8 mouse cellular contexts compared by ENCODE assay signal in genomic region chr17:31295892-31296781, GRCm38 (mm10). TPM values are rescaled to one million over a fixed set of nuclear protein-coding genes. Genes with fewer than 3 reads are reported as not detected.
DNase-seq lines count a peak whose midpoint lies in the region; ATAC-seq and TF ChIP-seq lines count a peak whose summit lies in the region.

No protein-coding gene starts in this region.

- under 1% methylated on average over 68 of the region's 68 CpGs for WGBS in forebrain, embryonic 11.5 days
- WGBS in heart, postnatal 0 days = under 1% methylated on average over 68 of the region's 68 CpGs
- under 1% methylated on average over 60 of the region's 68 CpGs for WGBS in liver, postnatal 0 days (ENCODE audit: insufficient replicate concordance)
- under 1% methylated on average over 68 of the region's 68 CpGs for WGBS in neural tube, embryonic 12.5 days
- WGBS in stomach, postnatal 0 days = under 1% methylated on average over 67 of the region's 68 CpGs

- H3K27ac ChIP-seq in forebrain, embryonic 11.5 days (ENCODE audit: low read depth, low read length) = 0 out of 2 replicates have a peak overlapping the region, but pooled peaks have one; percentile 18
- H3K27ac ChIP-seq in heart, postnatal 0 days (ENCODE audit: low read depth) = peak overlapping the region; percentile 67
- peak overlapping the region; percentile 53 for H3K27ac ChIP-seq in liver, postnatal 0 days (ENCODE audit: low read depth)
- peak overlapping the region; percentile 70 for H3K27ac ChIP-seq in neural tube, embryonic 12.5 days
- H3K27ac ChIP-seq in stomach, postnatal 0 days (replicated peaks) = peak overlapping the region; percentile 90

- TF ChIP-seq CTCF in heart, postnatal 0 days (IDR thresholded peaks at IDR 0.05; ENCODE audit: low read depth) = no peak
- no peak; the same call in 1 of the 2 replicates for TF ChIP-seq CTCF in liver, postnatal 0 days (IDR thresholded peaks at IDR 0.05; ENCODE audit: low read depth)
- no peak for TF ChIP-seq CTCF in stomach, postnatal 0 days (IDR thresholded peaks at IDR 0.05; ENCODE audit: low read depth)

- H3K27me3 ChIP-seq in forebrain, embryonic 11.5 days (ENCODE audit: control insufficient read depth, insufficient read depth, low read length) = peaks cover 9% of the 10 kb centered on the region
- no peaks in the 10 kb centered on the region for H3K27me3 ChIP-seq in heart, postnatal 0 days (ENCODE audit: control insufficient read depth, insufficient read depth, low read length)
- H3K27me3 ChIP-seq in liver, postnatal 0 days (ENCODE audit: insufficient read depth, low read length) = no peaks in the 10 kb centered on the region
- peaks cover 6% of the 10 kb centered on the region; the same call in 1 of the 2 replicates for H3K27me3 ChIP-seq in neural tube, embryonic 12.5 days (replicated peaks)
- no peaks in the 10 kb centered on the region for H3K27me3 ChIP-seq in stomach, postnatal 0 days (ENCODE audit: control insufficient read depth, insufficient read depth, low read length)

- H3K9me3 ChIP-seq in forebrain, embryonic 11.5 days (ENCODE audit: control insufficient read depth, low read length) = no peaks in the 10 kb centered on the region
- H3K9me3 ChIP-seq in heart, postnatal 0 days (replicated peaks; ENCODE audit: control insufficient read depth, low read length) = no peaks in the 10 kb centered on the region
- no peaks in the 10 kb centered on the region for H3K9me3 ChIP-seq in liver, postnatal 0 days (ENCODE audit: low read length)
- H3K9me3 ChIP-seq in neural tube, embryonic 12.5 days = no peaks in the 10 kb centered on the region
- H3K9me3 ChIP-seq in stomach, postnatal 0 days (ENCODE audit: control insufficient read depth, low read length) = no peaks in the 10 kb centered on the region

- peaks cover 7% of the 10 kb centered on the region; the same call in 1 of the 2 replicates for H3K4me1 ChIP-seq in forebrain, embryonic 11.5 days (replicated peaks; ENCODE audit: control insufficient read depth, insufficient read depth, low read length)
- H3K4me1 ChIP-seq in heart, postnatal 0 days (ENCODE audit: control insufficient read depth, insufficient read depth) = peaks cover 30% of the 10 kb centered on the region
- peaks cover 26% of the 10 kb centered on the region for H3K4me1 ChIP-seq in liver, postnatal 0 days (ENCODE audit: insufficient read depth)
- peaks cover 20% of the 10 kb centered on the region for H3K4me1 ChIP-seq in neural tube, embryonic 12.5 days
- H3K4me1 ChIP-seq in stomach, postnatal 0 days (replicated peaks; ENCODE audit: control insufficient read depth, insufficient read depth) = no peaks in the 10 kb centered on the region; the same call in 1 of the 2 replicates

- peak overlapping the region; percentile 71 for H3K9ac ChIP-seq in forebrain, embryonic 11.5 days (ENCODE audit: low read length)
- H3K9ac ChIP-seq in heart, postnatal 0 days (replicated peaks; ENCODE audit: low read depth, low read length) = peak overlapping the region; percentile 63
- H3K9ac ChIP-seq in liver, postnatal 0 days (replicated peaks) = peak overlapping the region; percentile 77
- peak overlapping the region; percentile 75 for H3K9ac ChIP-seq in neural tube, embryonic 12.5 days
- peak overlapping the region; percentile 75 for H3K9ac ChIP-seq in stomach, postnatal 0 days (ENCODE audit: low read length)

- peak; percentile 64 for ATAC-seq in CD4-positive, CD25-positive, alpha-beta regulatory T cell, adult 4 months
- peak; percentile 79 for ATAC-seq in forebrain, embryonic 11.5 days (replicated peaks; ENCODE audit: low FRiP score)
- ATAC-seq in heart, postnatal 0 days (ENCODE audit: insufficient read depth, low read depth) = peak; percentile 78
- peak; percentile 74 for ATAC-seq in liver, postnatal 0 days
- ATAC-seq in neural tube, embryonic 12.5 days (ENCODE audit: low FRiP score, low read depth) = peak; percentile 88
- ATAC-seq in stomach, postnatal 0 days (ENCODE audit: low FRiP score, low TSS enrichment) = peak; percentile 83

- peak overlapping the region; percentile 48 for H3K4me3 ChIP-seq in forebrain, embryonic 11.5 days (ENCODE audit: low read depth, low read length)
- H3K4me3 ChIP-seq in heart, postnatal 0 days (ENCODE audit: low read depth, low read length) = peak overlapping the region; percentile 63
- H3K4me3 ChIP-seq in liver, postnatal 0 days (ENCODE audit: low read depth, low read length) = peak overlapping the region; percentile 56
- H3K4me3 ChIP-seq in neural tube, embryonic 12.5 days = peak overlapping the region; percentile 57
- peak overlapping the region; percentile 62 for H3K4me3 ChIP-seq in stomach, postnatal 0 days (ENCODE audit: low read depth, low read length)

- TF ChIP-seq EP300 in heart, postnatal 0 days (IDR thresholded peaks at IDR 0.05; ENCODE audit: low read depth) = no peak
- no peak for TF ChIP-seq EP300 in liver, postnatal 0 days (IDR thresholded peaks at IDR 0.05; ENCODE audit: low read depth)
- no peak for TF ChIP-seq EP300 in stomach, postnatal 0 days (optimal IDR thresholded peaks at IDR 0.05)

- DNase-seq in c-Kit-positive CD71-positive TER-119-negative erythroid progenitor cells, embryonic 14.5 days (ENCODE audit: low read depth) = peak; percentile 63
- DNase-seq in forebrain, embryonic 11.5 days (ENCODE audit: low spot score) = peak; percentile 85
- peak; percentile 80 for DNase-seq in heart, postnatal 0 days (ENCODE audit: low spot score)
- peak; percentile 84 to 90 for DNase-seq in kidney, postnatal 25 days
- peak; percentile 82 for DNase-seq in liver, postnatal 0 days
- peak; percentile 92 for DNase-seq in stomach, postnatal 0 days (ENCODE audit: low spot score)

- no peaks in the 10 kb centered on the region for H3K36me3 ChIP-seq in forebrain, embryonic 11.5 days (ENCODE audit: control insufficient read depth, insufficient read depth, low read length)
- no peaks in the 10 kb centered on the region for H3K36me3 ChIP-seq in heart, postnatal 0 days (replicated peaks; ENCODE audit: control insufficient read depth, insufficient read depth, low read length)
- no peaks in the 10 kb centered on the region; the same call in 1 of the 2 replicates for H3K36me3 ChIP-seq in liver, postnatal 0 days (replicated peaks; ENCODE audit: insufficient read depth, low read length)
- no peaks in the 10 kb centered on the region for H3K36me3 ChIP-seq in neural tube, embryonic 12.5 days
- H3K36me3 ChIP-seq in stomach, postnatal 0 days (ENCODE audit: control insufficient read depth, insufficient read depth, low read length) = no peaks in the 10 kb centered on the region

- peak overlapping the region; percentile 99 for H3K4me2 ChIP-seq in forebrain, embryonic 11.5 days (ENCODE audit: low read depth, low read length, severe bottlenecking)
- peak overlapping the region; percentile 98 for H3K4me2 ChIP-seq in heart, postnatal 0 days (ENCODE audit: low read depth, low read length)
- H3K4me2 ChIP-seq in liver, postnatal 0 days (ENCODE audit: low read depth, low read length) = peak overlapping the region; percentile 98
- H3K4me2 ChIP-seq in neural tube, embryonic 12.5 days (replicated peaks) = peak overlapping the region; percentile 97
- H3K4me2 ChIP-seq in stomach, postnatal 0 days (replicated peaks; ENCODE audit: low read depth) = peak overlapping the region; percentile 98

RNA-seq across cellular contexts. Expression of gene Slc37a1, which starts 9.5 kb away (rescaled TPM):
- polyA plus RNA-seq in CD4-positive, CD25-positive, alpha-beta regulatory T cell, adult 4 months (2017; shearing (Covaris generic)) = 10 to 100 TPM; 29.9 to 42.6 TPM
- polyA plus RNA-seq in forebrain, embryonic 11.5 days (2014; fragmentation: Nextera tagmentation; extraction: Ambion mirVana) = 5.8 and 6.0 TPM in 2 replicates
- total RNA-seq in heart, postnatal 0 days (2014; rRNA removed; ENCODE audit: low replicate concordance) = 16.8 and 37.9 TPM in 2 replicates
- 9.7 and 13.5 TPM in 2 replicates for polyA plus RNA-seq in heart, postnatal 0 days (2015; fragmentation: Nextera tagmentation; extraction: Ambion mirVana)
- 4.3 and 4.5 TPM in 2 replicates for polyA plus RNA-seq in liver, postnatal 0 days (2015; fragmentation: Nextera tagmentation; extraction: Ambion mirVana)
- polyA plus RNA-seq in neural tube, embryonic 12.5 days (2016; fragmentation: Nextera tagmentation; extraction: Ambion mirVana) = 15.9 and 19.4 TPM in 2 replicates
- 14.7 and 16.6 TPM in 2 replicates for polyA plus RNA-seq in stomach, postnatal 0 days (2015; fragmentation: Nextera tagmentation; extraction: Ambion mirVana)

RNA-seq across cellular contexts. Expression of gene Rsph1, which starts 19.0 kb away (rescaled TPM):
- polyA plus RNA-seq in CD4-positive, CD25-positive, alpha-beta regulatory T cell, adult 4 months (2017; shearing (Covaris generic)) = 1 to 10 TPM in 1 of 2 experiments, under 1 TPM in 1; 0.52 to 1.1 TPM
- polyA plus RNA-seq in forebrain, embryonic 11.5 days (2014; fragmentation: Nextera tagmentation; extraction: Ambion mirVana) = 2.1 and 2.6 TPM in 2 replicates
- 0.27 TPM in 1 of 2 replicates, not detected in the other for total RNA-seq in heart, postnatal 0 days (2014; rRNA removed; ENCODE audit: low replicate concordance)
- 1.6 and 2.3 TPM in 2 replicates for polyA plus RNA-seq in heart, postnatal 0 days (2015; fragmentation: Nextera tagmentation; extraction: Ambion mirVana)
- 0.90 and 1.0 TPM in 2 replicates for polyA plus RNA-seq in liver, postnatal 0 days (2015; fragmentation: Nextera tagmentation; extraction: Ambion mirVana)
- polyA plus RNA-seq in neural tube, embryonic 12.5 days (2016; fragmentation: Nextera tagmentation; extraction: Ambion mirVana) = 1.2 and 1.9 TPM in 2 replicates
- 0.87 and 0.99 TPM in 2 replicates for polyA plus RNA-seq in stomach, postnatal 0 days (2015; fragmentation: Nextera tagmentation; extraction: Ambion mirVana)

Comparison
In these comparisons a context has a peak if more than half of its experiments do, and no peak if none do; other contexts are left out.
1. Peak in every context shown above with its lines: DNase-seq, ATAC-seq, H3K4me3 ChIP-seq and H3K27ac ChIP-seq.
2. H3K27ac ChIP-seq: peak in every context shown above with its lines; median percentile 90 in stomach, postnatal 0 days; 70 in neural tube, embryonic 12.5 days; 67 in heart, postnatal 0 days; 53 in liver, postnatal 0 days; 18 in forebrain, embryonic 11.5 days.